Mouse (Mus musculus) adrenal gland, postnatal 4 days (tissue): ENCODE measurements around the gene Reg4. TPM values are rescaled to one million over a fixed set of nuclear protein-coding genes. Genes with fewer than 3 reads are reported as not detected.

ENCODE experiments used
- DNase-seq, 2 experiments: peaks; one replicate each; pipeline ENCODE4 v3.0.0; 2021 to 2022; ENCODE audit warnings: low spot score in 2 of 2, mixed read lengths in 2 of 2
- total RNA-seq, 2 experiments: library from RNA; stranded (reverse); gene quantifications; 2 replicates each; pipeline ENCODE4 v1.2.3; 2021

Reg4 gene
- total RNA-seq, 2 experiments from 2014 or later: not detected

- no peak for DNase-seq
Observed at GRCm38 (mm10) chr3:98280933-98281678, 59.1 kb downstream of the Reg4 start.

- no peak for DNase-seq
Observed at GRCm38 (mm10) chr3:98282422-98282821, 60.5 kb downstream of the Reg4 start.

GRCm38 (mm10) chr3:98283205-98283604 lies 61.2 kb downstream of the Reg4 start:
- no peak for DNase-seq

Other genes with a start within 250 kb of the Reg4 start
- gene Notch2, start 208.6 kb upstream of the Reg4 start, total RNA-seq: 10 to 100 TPM; 73.9 to 80.1 TPM
- gene Adam30, start 61.5 kb upstream of the Reg4 start, total RNA-seq: not detected
- gene Hmgcs2, start 58.3 kb downstream of the Reg4 start, total RNA-seq: 100 to 1,000 TPM in 1 of 2 experiments, 10 to 100 TPM in 1; 30.6 to 130 TPM
- gene Phgdh, start 117.8 kb downstream of the Reg4 start, total RNA-seq: 10 to 100 TPM; 52.0 to 79.6 TPM
- gene Zfp697, start 160.3 kb downstream of the Reg4 start, total RNA-seq: 1 to 10 TPM; 5.6 to 9.4 TPM
- gene Gm4450, start 235.0 kb downstream of the Reg4 start, total RNA-seq: 10 to 100 TPM in 1 of 2 experiments, not detected in 1; 12.2 TPM